In genomic region chr8:121949941-121950748, GRCm38 (mm10) we compare ENCODE assay signal across 8 mouse cellular contexts. TPM values are rescaled to one million over a fixed set of nuclear protein-coding genes. Genes with fewer than 3 reads are reported as not detected.
DNase-seq lines count a peak whose midpoint lies in the region; ATAC-seq lines count a peak whose summit lies in the region.

No protein-coding gene starts in this region.

- H3K4me3 ChIP-seq in heart, embryonic 10.5 days, result peak overlapping the region; percentile 93
- H3K4me3 ChIP-seq in kidney, embryonic 15.5 days (replicated peaks), result peak overlapping the region; percentile 86

- H3K4me1 ChIP-seq in heart, embryonic 10.5 days, result peaks cover 62% of the 10 kb centered on the region
- peaks cover 68% of the 10 kb centered on the region for H3K4me1 ChIP-seq in kidney, embryonic 15.5 days

- peaks cover 14% of the 10 kb centered on the region for H3K36me3 ChIP-seq in heart, embryonic 10.5 days
- H3K36me3 ChIP-seq in kidney, embryonic 15.5 days, result peaks cover 25% of the 10 kb centered on the region

- peak overlapping the region; percentile 98 for H3K9ac ChIP-seq in kidney, embryonic 15.5 days

- no peaks in the 10 kb centered on the region for H3K27me3 ChIP-seq in heart, embryonic 10.5 days (ENCODE audit: insufficient read depth, poor library complexity, severe bottlenecking)
- no peaks in the 10 kb centered on the region for H3K27me3 ChIP-seq in kidney, embryonic 15.5 days

- peak; percentile 99 for DNase-seq in B cell, adult 2 months
- DNase-seq in brain, adult 2 months (ENCODE audit: low read depth, low spot score), result peak; percentile 100
- peak; percentile 99 for DNase-seq in heart, embryonic 10.5 days (ENCODE audit: low spot score)
- peak; percentile 99 for DNase-seq in liver
- peak; percentile 99 to 100 for DNase-seq in spleen, postnatal 4 days (ENCODE audit: low spot score in 2 of 2)

- no peaks in the 10 kb centered on the region for H3K9me3 ChIP-seq in heart, embryonic 10.5 days
- H3K9me3 ChIP-seq in kidney, embryonic 15.5 days (replicated peaks), result no peaks in the 10 kb centered on the region

- peak overlapping the region; percentile 97 for H3K27ac ChIP-seq in heart, embryonic 10.5 days
- H3K27ac ChIP-seq in kidney, embryonic 15.5 days, result peak overlapping the region; percentile 93

- peak overlapping the region; percentile 67 for H3K4me2 ChIP-seq in kidney, embryonic 15.5 days

- under 1% methylated on average over 66 of the region's 66 CpGs for WGBS in heart, embryonic 10.5 days
- WGBS in kidney, embryonic 15.5 days, result under 1% methylated on average over 60 of the region's 66 CpGs

- peak; percentile 84 for ATAC-seq in erythroblast, adult 5-6 weeks (replicated peaks; ENCODE audit: low FRiP score, poor library complexity, severe bottlenecking)
- ATAC-seq in kidney, embryonic 15.5 days (replicated peaks; ENCODE audit: low FRiP score), result peak; percentile 96
- peak; percentile 90 for ATAC-seq in monocyte, adult 5-6 weeks (replicated peaks; ENCODE audit: insufficient number of reproducible peaks, low FRiP score, low TSS enrichment, poor library complexity, severe bottlenecking)

RNA-seq across cellular contexts. Expression of gene Banp, which starts 0.6 kb away (rescaled TPM):
- 6.1 and 25.0 TPM in 2 replicates for total RNA-seq in erythroblast, adult 5-6 weeks (2015; ENCODE audit: low replicate concordance)
- 20.4 and 45.8 TPM in 2 replicates for total RNA-seq in erythroblast, adult 5-6 weeks (2017; ENCODE audit: low replicate concordance)
- 35.8 and 58.5 TPM in 2 replicates for polyA plus RNA-seq in heart, embryonic 10.5 days (2016; fragmentation: Nextera tagmentation; extraction: Ambion mirVana)
- polyA plus RNA-seq in kidney, embryonic 15.5 days (2015; fragmentation: Nextera tagmentation; extraction: Ambion mirVana), result 41.2 and 43.3 TPM in 2 replicates
- 23.5 to 63.3 TPM (median 27.5 TPM) in 3 replicates for total RNA-seq in monocyte, adult 5-6 weeks (2017)

RNA-seq across cellular contexts. Expression of gene Car5a, which starts 5.4 kb away (rescaled TPM):
- not detected in 2 replicates for total RNA-seq in erythroblast, adult 5-6 weeks (2015; ENCODE audit: low replicate concordance)
- total RNA-seq in erythroblast, adult 5-6 weeks (2017; ENCODE audit: low replicate concordance), result not detected in 2 replicates
- polyA plus RNA-seq in heart, embryonic 10.5 days (2016; fragmentation: Nextera tagmentation; extraction: Ambion mirVana), result not detected in 2 replicates
- 0.40 TPM in 1 of 2 replicates, not detected in the other for polyA plus RNA-seq in kidney, embryonic 15.5 days (2015; fragmentation: Nextera tagmentation; extraction: Ambion mirVana)
- total RNA-seq in monocyte, adult 5-6 weeks (2017), result not detected in 3 replicates

RNA-seq across cellular contexts. Expression of gene Slc7a5, which starts 42.7 kb away (rescaled TPM):
- total RNA-seq in erythroblast, adult 5-6 weeks (2015; ENCODE audit: low replicate concordance), result 137 and 171 TPM in 2 replicates
- 151 and 182 TPM in 2 replicates for total RNA-seq in erythroblast, adult 5-6 weeks (2017; ENCODE audit: low replicate concordance)
- 18.7 and 20.9 TPM in 2 replicates for polyA plus RNA-seq in heart, embryonic 10.5 days (2016; fragmentation: Nextera tagmentation; extraction: Ambion mirVana)
- 16.7 and 19.3 TPM in 2 replicates for polyA plus RNA-seq in kidney, embryonic 15.5 days (2015; fragmentation: Nextera tagmentation; extraction: Ambion mirVana)
- 3.1 to 5.1 TPM (median 4.9 TPM) in 3 replicates for total RNA-seq in monocyte, adult 5-6 weeks (2017)

Comparison
In these comparisons a context has a peak if more than half of its experiments do, and no peak if none do; other contexts are left out.
1. Peak in every context shown above with its lines: DNase-seq, ATAC-seq, H3K4me3 ChIP-seq and H3K27ac ChIP-seq.
2. RNA of gene Slc7a5, which starts 42.7 kb away (total RNA-seq): 137 to 182 TPM in erythroblast, adult 5-6 weeks; 3.1 to 5.1 TPM in monocyte, adult 5-6 weeks; every median in the first group is over 10 times any median in the second.